Mouse (Mus musculus) liver, adult 2 months (tissue): ENCODE measurements around the gene Gm20388. TPM values are rescaled to one million over a fixed set of nuclear protein-coding genes. Genes with fewer than 3 reads are reported as not detected.

Source experiments
- DNase-seq: peaks from one replicate; pipeline ENCODE4 v3.0.0-alpha.2; 2011; ENCODE audit warnings: low read depth, low spot score; ENCODE audit errors: extremely low read depth
- H3K27ac ChIP-seq: fragments of 200-500 bp; replicated peaks from 2 replicates; pipeline ENCODE4 v1.5.1; 2012; ENCODE audit warnings: low read depth, mild to moderate bottlenecking, control low read depth, inconsistent platforms, low read length; ENCODE audit not compliant: insufficient read depth
- H3K27me3 ChIP-seq: fragments of 200-500 bp; 2 replicates; pipeline ENCODE4 v1.6.1; 2012; ENCODE audit warnings: mild to moderate bottlenecking, moderate library complexity, low read length, inconsistent platforms; ENCODE audit not compliant: control insufficient read depth, insufficient read depth
- H3K36me3 ChIP-seq: fragments of 200-500 bp; 2 replicates; pipeline ENCODE4 v1.6.1; 2012; ENCODE audit warnings: low read length, inconsistent platforms; ENCODE audit not compliant: control insufficient read depth, insufficient read depth
- H3K4me1 ChIP-seq: fragments of 200-500 bp; 2 replicates; pipeline ENCODE4 v1.6.1; 2011; ENCODE audit warnings: low read length; ENCODE audit not compliant: control insufficient read depth, insufficient read depth
- H3K4me3 ChIP-seq: fragments of 200-500 bp; 2 replicates; pipeline ENCODE4 v1.5.1; 2011; ENCODE audit warnings: low read depth, mild to moderate bottlenecking, control low read depth, low read length, moderate library complexity; ENCODE audit not compliant: insufficient read depth
- H3K79me2 ChIP-seq: fragments of 200-500 bp; 2 replicates; pipeline ENCODE4 v1.6.1; 2012; ENCODE audit warnings: inconsistent platforms, mild to moderate bottlenecking, low read length, moderate library complexity; ENCODE audit not compliant: control insufficient read depth, insufficient read depth
- H3K9ac ChIP-seq: fragments of 200-500 bp; 2 replicates; pipeline ENCODE4 v1.6.1; 2012; ENCODE audit warnings: low read depth, mild to moderate bottlenecking, control low read depth, inconsistent platforms, low read length
- CTCF ChIP-seq: fragments of 200-500 bp; IDR thresholded peaks from 2 replicates; pipeline ENCODE4 v1.5.1; 2011; ENCODE audit warnings: low read depth, low read length, control low read depth
- POLR2A ChIP-seq: fragments of 200-500 bp; IDR thresholded peaks from 2 replicates; pipeline ENCODE4 v1.6.1; 2011; ENCODE audit warnings: low read length, control low read depth; ENCODE audit not compliant: insufficient read depth; ENCODE audit errors: extremely low read depth
- WGBS: fragments of 180-500 bp; shearing (Covaris S2); methylation state at CpG from one replicate; pipeline ENCODE4 v1.1.7; 2018; 5-methylcytosine and 5-hydroxymethylcytosine counted together
- polyA plus RNA-seq: library from polyadenylated mRNA; depleted of rRNA; stranded (reverse); fragments of >200 nt; gene quantifications from 2 replicates; pipeline ENCODE4 v1.2.3, GENCODE M21; 2012
- total RNA-seq: library from RNA; depleted of rRNA; stranded (reverse); fragments of >200 nt; gene quantifications from 2 replicates; pipeline ENCODE4 v1.2.3, GENCODE M21; 2014

Gene Gm20388
- total and polyA plus RNA-seq, 2 experiments: 6.4 to 19.9 TPM

DNA sequence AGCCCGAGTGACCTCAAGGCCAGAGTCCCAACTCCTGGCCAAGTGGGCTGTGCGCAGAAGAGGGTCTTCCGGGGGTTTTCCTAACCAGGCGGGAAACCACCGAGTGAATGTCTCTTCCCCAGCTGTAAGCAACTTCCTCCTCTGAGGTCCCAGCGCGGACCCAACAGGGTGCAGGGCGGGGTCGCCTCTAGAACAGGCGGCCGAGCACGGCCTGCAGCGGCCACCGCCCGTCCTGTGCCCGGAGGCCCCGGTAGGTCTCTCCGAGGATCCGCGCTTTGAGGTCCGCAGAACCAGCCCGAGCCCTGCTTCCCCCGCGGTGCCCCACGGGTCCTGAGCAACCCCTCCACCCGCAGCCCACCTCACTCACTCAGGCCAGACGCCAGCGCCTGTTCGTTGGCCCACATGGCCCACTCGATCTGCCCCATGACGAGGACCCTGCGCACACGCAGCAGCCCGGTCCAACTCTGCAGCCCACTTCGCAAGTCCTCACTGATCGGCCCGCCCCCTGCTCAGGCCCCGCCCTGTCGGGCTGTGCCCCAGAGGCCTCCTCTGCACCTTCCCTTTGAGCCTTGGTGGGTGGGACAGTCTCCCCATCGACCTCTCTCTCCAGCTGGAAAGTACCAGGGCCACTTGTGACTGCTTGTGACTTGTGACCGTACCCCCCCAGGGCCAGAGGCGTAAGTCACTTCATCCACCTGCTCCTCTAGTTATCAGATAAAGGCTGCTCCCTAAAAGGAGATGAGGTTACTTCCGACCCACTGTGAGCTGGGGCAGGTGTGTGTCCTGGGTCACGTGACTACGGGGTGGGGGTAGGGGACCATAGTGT lies 2522.0 kb downstream of the Gm20388 start, which contains the start of gene Cyba:
Cyba (minus strand) TSS at position 488 of the 826 bp plus-strand sequence.
- Histone ChIP-seq H3K9ac (peak within 1 kb of the TSS; percentile 86), H3K36me3 (peaks cover 9% of the 10 kb centered on the region), H3K4me3 (peak within 1 kb of the TSS; percentile 77), H3K4me1 (no peaks in the 10 kb centered on the region), H3K27ac (peak within 1 kb of the TSS; percentile 53), H3K79me2 (no peaks in the 10 kb centered on the region), H3K27me3 (no peaks in the 10 kb centered on the region)
- DNase-seq: peak; percentile 21
- 25% methylated on average over 44 of the region's 45 CpGs for whole genome bisulfite sequencing
- TF ChIP-seq POLR2A: no peak
- no peak for TF ChIP-seq CTCF

DNA sequence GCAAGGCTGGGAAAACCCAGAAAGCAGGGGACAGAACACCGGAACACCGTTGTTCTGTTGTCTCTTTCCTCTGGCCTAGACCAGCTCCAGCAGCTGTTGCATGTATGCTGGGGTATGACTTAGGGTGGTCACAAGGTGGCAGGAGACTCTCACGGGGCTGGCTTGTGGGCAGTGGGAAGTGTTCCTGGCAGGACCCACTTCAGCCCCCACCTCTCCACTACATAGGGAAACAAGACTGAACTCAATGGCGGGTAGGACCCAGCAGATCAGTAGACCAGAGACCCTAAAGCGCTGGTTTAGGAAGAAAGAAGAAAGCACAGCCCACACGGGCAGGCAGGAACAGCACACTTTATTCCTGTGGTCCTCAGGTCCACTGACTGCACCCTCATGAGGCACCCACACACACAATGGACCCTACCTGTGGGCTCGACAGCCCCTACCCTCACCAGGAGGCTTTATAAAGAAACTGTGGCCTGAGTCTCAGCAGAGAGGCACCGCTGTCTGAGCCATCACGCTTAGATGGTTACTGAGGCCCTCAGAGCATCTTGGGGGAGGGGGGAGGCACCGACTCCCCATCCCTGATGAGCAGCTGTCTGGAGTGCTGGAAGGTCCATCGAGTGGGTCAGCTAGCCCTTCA lies 2522.7 kb downstream of the Gm20388 start:
- Histone ChIP-seq H3K4me1 (no peaks in the 10 kb centered on the region), H3K4me3 (no peak overlapping the region), H3K9ac (no peak overlapping the region), H3K79me2 (no peaks in the 10 kb centered on the region), H3K27ac (no peak overlapping the region), H3K27me3 (no peaks in the 10 kb centered on the region), H3K36me3 (peaks cover 9% of the 10 kb centered on the region)
- DNase-seq: no peak
- TF ChIP-seq CTCF (peak; percentile 31), POLR2A (no peak)
- WGBS: 86% methylated on average over 11 of the region's 11 CpGs

DNA sequence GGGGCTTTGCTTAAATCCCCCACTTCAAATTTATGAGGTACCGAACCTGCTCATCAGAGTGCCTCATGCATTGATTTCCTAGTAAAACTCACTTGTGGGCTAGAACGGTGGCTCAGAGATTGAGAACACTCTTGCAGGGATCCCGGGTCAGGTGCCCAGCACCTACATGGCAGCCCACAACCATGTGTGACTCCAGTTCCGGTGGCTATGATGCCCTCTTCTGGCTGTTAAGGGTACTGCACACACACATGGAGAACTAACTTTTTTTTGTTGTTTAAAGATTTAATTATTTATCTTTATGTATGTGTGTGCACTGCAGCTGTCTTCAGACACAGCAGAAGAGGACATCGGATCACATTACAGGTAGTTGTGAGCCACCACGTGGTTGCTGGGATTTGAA lies 2524.7 kb downstream of the Gm20388 start:
- H3K27me3 ChIP-seq: no peaks in the 10 kb centered on the region
- peaks cover 9% of the 10 kb centered on the region for H3K36me3 ChIP-seq
- TF ChIP-seq POLR2A (no peak), CTCF (peak; percentile 53)
- 96% methylated on average over 6 of the region's 6 CpGs for WGBS
- H3K79me2 ChIP-seq: no peaks in the 10 kb centered on the region
- H3K4me3 ChIP-seq: no peak overlapping the region
- DNase-seq: no peak
- no peaks in the 10 kb centered on the region for H3K4me1 ChIP-seq
- no peak overlapping the region for H3K9ac ChIP-seq
- no peak overlapping the region for H3K27ac ChIP-seq

DNA sequence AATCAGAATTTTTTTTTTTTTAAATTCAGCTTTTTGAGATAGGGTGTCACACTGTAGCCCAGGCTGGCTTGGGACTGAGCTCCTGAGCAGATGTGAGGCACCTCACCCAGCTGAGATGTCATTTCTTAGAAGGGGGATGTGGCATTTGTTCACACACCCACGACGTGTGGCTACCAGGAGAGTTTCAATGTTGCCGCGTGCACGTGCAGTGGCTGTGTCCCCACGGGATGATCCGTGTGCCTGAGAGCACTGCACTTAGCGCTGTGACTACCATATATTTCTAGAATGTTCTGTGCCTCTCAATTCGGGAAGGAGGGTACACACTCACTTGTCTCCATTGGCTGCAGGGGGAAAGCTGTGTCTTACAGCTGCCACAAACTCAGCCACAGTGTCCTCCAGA lies 2525.5 kb downstream of the Gm20388 start:
- no peak for DNase-seq
- Histone ChIP-seq H3K4me1 (no peaks in the 10 kb centered on the region), H3K36me3 (peaks cover 9% of the 10 kb centered on the region), H3K79me2 (no peaks in the 10 kb centered on the region), H3K9ac (no peak overlapping the region), H3K27ac (no peak overlapping the region), H3K4me3 (no peak overlapping the region), H3K27me3 (no peaks in the 10 kb centered on the region)
- no peak for TF ChIP-seq CTCF
- no peak for TF ChIP-seq POLR2A
- 98% methylated on average over 9 of the region's 9 CpGs for WGBS

DNA sequence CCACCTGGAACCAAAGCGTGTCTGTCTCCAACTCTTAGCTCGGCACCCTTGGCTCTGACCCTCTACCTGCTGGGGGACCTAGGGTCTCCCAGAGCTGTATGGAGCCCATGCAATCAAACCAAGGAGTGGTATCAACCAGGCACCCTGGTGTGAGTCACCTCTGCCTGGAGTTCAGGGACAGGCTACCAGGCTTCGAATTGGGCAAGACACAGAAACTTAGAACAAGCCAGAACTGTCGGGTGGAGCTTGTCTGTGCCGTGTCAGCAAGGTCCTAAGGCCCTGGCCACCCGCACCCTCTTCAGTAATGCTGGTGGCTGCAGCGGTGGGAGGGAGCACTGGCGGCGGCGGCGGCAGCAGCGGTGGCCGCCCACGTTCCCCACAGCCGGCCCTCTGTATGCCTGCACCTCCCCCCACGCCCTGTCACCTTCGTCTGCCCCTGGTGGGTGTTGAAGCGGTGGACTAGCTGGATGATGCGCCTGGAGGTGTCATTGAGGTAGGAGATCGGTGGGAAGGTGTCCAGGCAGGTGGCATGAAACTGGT lies 2526.0 kb downstream of the Gm20388 start:
- TF ChIP-seq POLR2A (no peak), CTCF (no peak)
- H3K4me3 ChIP-seq: no peak overlapping the region
- no peaks in the 10 kb centered on the region for H3K4me1 ChIP-seq
- no peak for DNase-seq
- H3K27ac ChIP-seq: no peak overlapping the region
- no peaks in the 10 kb centered on the region for H3K79me2 ChIP-seq
- WGBS: 92% methylated on average over 20 of the region's 20 CpGs
- peaks cover 9% of the 10 kb centered on the region for H3K36me3 ChIP-seq
- H3K27me3 ChIP-seq: no peaks in the 10 kb centered on the region
- no peak overlapping the region for H3K9ac ChIP-seq
